Comparison of ENCODE assay signal across 12 mouse cellular contexts in genomic region chr10:75975216-75975615, GRCm38 (mm10). TPM values are rescaled to one million over a fixed set of nuclear protein-coding genes. Genes with fewer than 3 reads are reported as not detected.
DNase-seq lines count a peak whose midpoint lies in the region; ATAC-seq and TF ChIP-seq lines count a peak whose summit lies in the region.
"Had no signal": no experiment of that assay in that cellular context is flagged by ENCODE, and none has a peak within 500 bp of the region (broad histone marks: within the 10 kb centered on the region; RNA-seq: fewer than 3 reads in every experiment).

No protein-coding gene starts in this region.

- H3K36me3 ChIP-seq in lung, embryonic 14.5 days (ENCODE audit: insufficient read depth): no peaks in the 10 kb centered on the region
- H3K36me3 ChIP-seq in midbrain, embryonic 11.5 days (ENCODE audit: control insufficient read depth, insufficient read depth, low read length): no peaks in the 10 kb centered on the region

- no peak overlapping the region for H3K27ac ChIP-seq in lung, embryonic 14.5 days (ENCODE audit: low read depth)
- no peak overlapping the region for H3K27ac ChIP-seq in midbrain, embryonic 11.5 days (ENCODE audit: low read depth, low read length)

- peak; percentile 17 to 43 for DNase-seq in cerebellum, postnatal 14 days
- DNase-seq in cerebellum, adult 8-10 months: no peak
- DNase-seq in lung, embryonic 14.5 days: peak; percentile 40
- no peak for DNase-seq in lung, postnatal 14 days
- DNase-seq in thymus, postnatal 36 days: peak; percentile 13 to 21
- no peak for DNase-seq in midbrain, embryonic 11.5 days (ENCODE audit: low spot score, missing footprints)
- DNase-seq in right cerebral cortex, postnatal 10 days (ENCODE audit: low spot score in 2 of 2): no peak

- no peak overlapping the region for H3K4me3 ChIP-seq in lung, embryonic 14.5 days (ENCODE audit: low read depth, low read length)
- no peak overlapping the region for H3K4me3 ChIP-seq in midbrain, embryonic 11.5 days (ENCODE audit: low read depth, low read length)
- H3K4me3 ChIP-seq: myocyte had no signal

- H3K9me3 ChIP-seq in lung, embryonic 14.5 days (ENCODE audit: low read depth, low read length): no peaks in the 10 kb centered on the region
- H3K9me3 ChIP-seq in midbrain, embryonic 11.5 days (ENCODE audit: control insufficient read depth, low read length): no peaks in the 10 kb centered on the region

- no peaks in the 10 kb centered on the region for H3K4me1 ChIP-seq in lung, embryonic 14.5 days (ENCODE audit: insufficient read depth)
- H3K4me1 ChIP-seq in midbrain, embryonic 11.5 days (ENCODE audit: control insufficient read depth, insufficient read depth, low read length): no peaks in the 10 kb centered on the region

- TF ChIP-seq CTCF in lung, embryonic 14.5 days (IDR thresholded peaks at IDR 0.05; ENCODE audit: low read depth): peak; percentile 73

- no peak overlapping the region for H3K4me2 ChIP-seq in lung, embryonic 14.5 days
- H3K4me2 ChIP-seq in midbrain, embryonic 11.5 days: no peak overlapping the region

- 70% methylated on average over 5 of the region's 5 CpGs for WGBS in lung, embryonic 14.5 days
- WGBS in midbrain, embryonic 11.5 days: 77% methylated on average over 5 of the region's 5 CpGs

- ATAC-seq in lung, embryonic 14.5 days (ENCODE audit: insufficient read depth): no peak
- 0 out of 2 replicates have a peak, but pooled peaks have one; percentile 24 for ATAC-seq in erythroblast, adult 5-6 weeks (replicated peaks; ENCODE audit: low FRiP score, poor library complexity, severe bottlenecking)
- ATAC-seq in midbrain, embryonic 11.5 days (ENCODE audit: low FRiP score): no peak

- H3K27me3 ChIP-seq in lung, embryonic 14.5 days (ENCODE audit: insufficient read depth, low read length): no peaks in the 10 kb centered on the region
- H3K27me3 ChIP-seq in midbrain, embryonic 11.5 days (ENCODE audit: control insufficient read depth, insufficient read depth, low read length): no peaks in the 10 kb centered on the region

- H3K9ac ChIP-seq in lung, embryonic 14.5 days: no peak overlapping the region
- no peak overlapping the region for H3K9ac ChIP-seq in midbrain, embryonic 11.5 days (ENCODE audit: low read length)

RNA-seq across cellular contexts. Expression of gene Gm5134, which starts 20.9 kb away (rescaled TPM):
- polyA plus RNA-seq in lung, embryonic 14.5 days (2014; fragmentation: Nextera tagmentation; extraction: Ambion mirVana): 0.14 TPM in 1 of 2 replicates, not detected in the other
- not detected in 2 replicates for total RNA-seq in erythroblast, adult 5-6 weeks (2015; ENCODE audit: low replicate concordance)
- total RNA-seq in erythroblast, adult 5-6 weeks (2017; ENCODE audit: low replicate concordance): 1.3 TPM in 1 of 2 replicates, not detected in the other
- 0.06 and 0.11 TPM in 2 replicates for polyA plus RNA-seq in midbrain, embryonic 11.5 days (2014; fragmentation: Nextera tagmentation; extraction: Ambion mirVana)
- total RNA-seq: adrenal gland, adult 18-20 months had no signal
- polyA plus RNA-seq: stomach, embryonic 16.5 days had no signal

RNA-seq across cellular contexts. Expression of gene Vpreb3, which starts 32.4 kb away (rescaled TPM):
- 0.63 and 0.87 TPM in 2 replicates for polyA plus RNA-seq in lung, embryonic 14.5 days (2014; fragmentation: Nextera tagmentation; extraction: Ambion mirVana)
- not detected in 2 replicates for total RNA-seq in erythroblast, adult 5-6 weeks (2015; ENCODE audit: low replicate concordance)
- not detected in 2 replicates for total RNA-seq in erythroblast, adult 5-6 weeks (2017; ENCODE audit: low replicate concordance)
- 0.47 and 0.70 TPM in 2 replicates for polyA plus RNA-seq in midbrain, embryonic 11.5 days (2014; fragmentation: Nextera tagmentation; extraction: Ambion mirVana)
- total RNA-seq: adrenal gland, adult 18-20 months; layer of hippocampus, postnatal 25 days had no signal

RNA-seq across cellular contexts. Expression of gene Gm867, which starts 34.7 kb away (rescaled TPM):
- 0.30 and 0.39 TPM in 2 replicates for polyA plus RNA-seq in lung, embryonic 14.5 days (2014; fragmentation: Nextera tagmentation; extraction: Ambion mirVana)
- total RNA-seq in erythroblast, adult 5-6 weeks (2015; ENCODE audit: low replicate concordance): 91.3 and 110 TPM in 2 replicates
- 27.6 and 34.8 TPM in 2 replicates for total RNA-seq in erythroblast, adult 5-6 weeks (2017; ENCODE audit: low replicate concordance)
- 0.48 and 1.5 TPM in 2 replicates for polyA plus RNA-seq in midbrain, embryonic 11.5 days (2014; fragmentation: Nextera tagmentation; extraction: Ambion mirVana)

RNA-seq across cellular contexts. Expression of gene Mmp11, which starts 38.9 kb away (rescaled TPM):
- polyA plus RNA-seq in lung, embryonic 14.5 days (2014; fragmentation: Nextera tagmentation; extraction: Ambion mirVana): 61.8 and 61.9 TPM in 2 replicates
- not detected in 2 replicates for total RNA-seq in erythroblast, adult 5-6 weeks (2015; ENCODE audit: low replicate concordance)
- total RNA-seq in erythroblast, adult 5-6 weeks (2017; ENCODE audit: low replicate concordance): 1.1 TPM in 1 of 2 replicates, not detected in the other
- 33.6 and 34.6 TPM in 2 replicates for polyA plus RNA-seq in midbrain, embryonic 11.5 days (2014; fragmentation: Nextera tagmentation; extraction: Ambion mirVana)

RNA-seq across cellular contexts. Expression of gene Chchd10, which starts 42.3 kb away (rescaled TPM):
- polyA plus RNA-seq in lung, embryonic 14.5 days (2014; fragmentation: Nextera tagmentation; extraction: Ambion mirVana): 24.3 and 35.2 TPM in 2 replicates
- 33.2 and 46.5 TPM in 2 replicates for total RNA-seq in erythroblast, adult 5-6 weeks (2015; ENCODE audit: low replicate concordance)
- 27.2 and 33.2 TPM in 2 replicates for total RNA-seq in erythroblast, adult 5-6 weeks (2017; ENCODE audit: low replicate concordance)
- 5.5 and 6.4 TPM in 2 replicates for polyA plus RNA-seq in midbrain, embryonic 11.5 days (2014; fragmentation: Nextera tagmentation; extraction: Ambion mirVana)

Comparison
In these comparisons a context has a peak if more than half of its experiments do, and no peak if none do; other contexts are left out.
1. DNase-seq: peak in cerebellum, postnatal 14 days (2 of 2), lung, embryonic 14.5 days (single experiment) and thymus, postnatal 36 days (2 of 2); none in cerebellum, adult 8-10 months (single experiment), lung, postnatal 14 days (single experiment), midbrain, embryonic 11.5 days (single experiment) and right cerebral cortex, postnatal 10 days (0 of 2).